Mouse (Mus musculus) cortical plate, adult 2 months (tissue): ENCODE measurements around the gene Mad2l1bp.

Experiments
- CTCF ChIP-seq: fragments of 200-500 bp; IDR thresholded peaks from 2 replicates; pipeline ENCODE4 v1.5.1; 2011; ENCODE audit warnings: mild to moderate bottlenecking, control low read depth, low read length; ENCODE audit not compliant: insufficient read depth; ENCODE audit errors: extremely low read depth
- POLR2A ChIP-seq: fragments of 200-500 bp; IDR thresholded peaks from 2 replicates; pipeline ENCODE4 v1.6.1; 2011; ENCODE audit warnings: mild to moderate bottlenecking, low read length, control low read depth; ENCODE audit not compliant: insufficient read depth; ENCODE audit errors: extremely low read depth

GRCm38 (mm10) chr17:46154336-46154735 lies 983 bp upstream of the Mad2l1bp start:
- TF ChIP-seq CTCF (no peak), POLR2A (no peak)
